Mouse (Mus musculus) embryo, embryonic 11.5 days (tissue): Measurements from ENCODE around the gene Ppp6r3.
"Not testable (repeated sequence)": the region's sequence is repeated elsewhere in the genome, so short reads cannot be mapped to it uniquely, and the experiment has no call there.

Experiments used
- DNase-seq: peaks from one replicate; pipeline ENCODE4 v3.0.0-alpha.2; 2012; ENCODE audit warnings: low read depth, low spot score

The Ppp6r3 gene

DNA sequence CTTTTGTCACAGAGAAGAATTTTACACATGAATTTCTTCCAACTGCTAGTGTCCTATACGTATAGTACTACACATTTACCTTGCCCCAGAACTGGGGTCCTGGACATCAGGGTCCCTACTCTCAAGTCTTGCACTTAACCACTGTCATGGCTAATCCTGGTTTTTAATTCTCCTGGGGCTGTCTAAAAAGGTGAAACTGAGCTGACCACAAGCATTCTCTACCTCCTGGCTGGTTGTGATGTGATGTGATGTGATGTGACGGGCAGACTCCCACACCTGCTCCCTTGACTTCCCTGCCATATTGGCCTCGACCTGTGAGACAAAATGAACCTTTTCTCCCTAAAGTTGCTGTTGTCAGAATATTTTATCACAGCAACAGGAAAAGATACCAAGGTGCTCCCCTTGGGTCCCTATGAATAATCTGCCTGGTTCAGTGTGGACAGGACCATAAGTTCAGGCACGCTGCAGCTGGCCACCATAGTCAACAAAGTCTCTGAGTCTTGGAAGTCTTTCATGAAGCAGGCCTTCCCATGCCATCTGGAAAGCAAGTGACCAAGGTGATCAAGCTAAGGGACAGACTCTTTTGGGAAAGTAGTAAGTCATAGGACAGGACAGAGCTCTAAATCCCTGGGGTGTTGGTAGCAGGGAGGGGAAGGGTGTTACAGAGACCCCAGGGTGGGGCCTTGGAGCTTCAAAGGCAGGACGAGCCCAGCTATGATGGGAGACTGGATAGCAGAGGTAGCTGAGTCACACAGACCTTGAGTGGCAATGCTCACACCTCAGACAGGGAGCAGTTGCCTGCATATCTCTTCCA is 1.1 kb upstream of the Ppp6r3 start:
- DNase-seq, result no peak

- no peak for DNase-seq
Observed at GRCm38 (mm10) chr19:3575276-3575631, 295 bp downstream of the Ppp6r3 start.

DNA sequence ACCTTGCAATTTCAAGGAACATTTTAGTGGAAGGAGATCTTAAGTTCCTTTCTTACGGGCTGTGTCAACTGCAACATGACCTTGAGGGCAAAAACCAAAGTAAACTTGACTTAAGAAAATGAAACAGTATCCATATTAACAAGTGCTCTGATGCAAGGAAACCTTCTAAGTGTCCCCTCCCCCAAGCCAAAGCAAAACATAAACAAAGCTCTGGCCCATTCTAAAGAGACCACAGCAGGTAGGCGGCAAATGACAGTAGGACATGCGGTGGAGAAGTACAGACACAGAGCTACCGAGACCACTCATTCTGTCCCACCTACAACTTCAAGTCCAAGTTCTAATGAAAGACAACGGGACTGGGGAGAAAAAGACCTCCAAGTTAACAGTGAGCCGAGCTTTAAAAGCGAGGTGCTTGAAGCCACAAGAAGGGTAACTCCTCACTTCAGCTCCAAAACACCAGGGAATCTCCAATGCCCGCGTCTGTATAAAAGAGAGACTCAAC is 905 bp downstream of the Ppp6r3 start:
- DNase-seq, result no peak

GRCm38 (mm10) chr19:3564309-3564708 is 11.2 kb downstream of the Ppp6r3 start:
- no peak for DNase-seq

GRCm38 (mm10) chr19:3562752-3563151 is 12.8 kb downstream of the Ppp6r3 start:
- no peak for DNase-seq

GRCm38 (mm10) chr19:3562298-3562697 is 13.3 kb downstream of the Ppp6r3 start:
- no peak for DNase-seq

DNA sequence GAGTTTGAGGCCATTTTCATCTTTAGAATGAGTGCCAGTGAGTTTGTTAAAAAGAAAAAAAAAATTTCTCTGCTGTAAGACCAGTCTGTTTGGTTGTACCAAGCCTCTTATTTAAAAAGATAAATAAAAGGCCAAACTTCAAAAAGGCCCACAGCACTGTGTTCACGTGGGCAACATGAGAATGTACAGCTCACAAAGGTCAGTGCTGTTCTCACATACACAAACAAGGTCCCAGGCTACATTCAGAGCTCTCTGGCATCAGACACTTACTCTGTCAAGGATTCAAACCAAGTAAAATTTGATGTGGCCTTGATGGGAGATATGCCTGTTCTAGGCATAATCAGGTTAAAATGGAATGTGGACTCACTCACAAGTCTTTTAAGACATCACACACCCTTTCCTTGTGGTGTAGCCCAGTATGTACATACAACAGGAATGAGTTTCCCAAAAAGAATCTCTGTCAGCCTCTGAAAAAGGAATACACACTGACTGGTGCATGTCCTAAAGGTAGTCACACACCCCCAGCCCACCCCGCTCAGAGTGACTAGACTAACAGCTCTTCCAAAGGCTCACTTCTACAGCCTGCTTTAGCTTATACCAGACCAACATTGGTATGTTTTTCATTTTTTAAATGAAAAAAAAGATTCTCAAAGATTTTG is 19.3 kb downstream of the Ppp6r3 start:
- no peak for DNase-seq

- no peak for DNase-seq
Observed at GRCm38 (mm10) chr19:3554785-3555184, 20.8 kb downstream of the Ppp6r3 start.

DNA sequence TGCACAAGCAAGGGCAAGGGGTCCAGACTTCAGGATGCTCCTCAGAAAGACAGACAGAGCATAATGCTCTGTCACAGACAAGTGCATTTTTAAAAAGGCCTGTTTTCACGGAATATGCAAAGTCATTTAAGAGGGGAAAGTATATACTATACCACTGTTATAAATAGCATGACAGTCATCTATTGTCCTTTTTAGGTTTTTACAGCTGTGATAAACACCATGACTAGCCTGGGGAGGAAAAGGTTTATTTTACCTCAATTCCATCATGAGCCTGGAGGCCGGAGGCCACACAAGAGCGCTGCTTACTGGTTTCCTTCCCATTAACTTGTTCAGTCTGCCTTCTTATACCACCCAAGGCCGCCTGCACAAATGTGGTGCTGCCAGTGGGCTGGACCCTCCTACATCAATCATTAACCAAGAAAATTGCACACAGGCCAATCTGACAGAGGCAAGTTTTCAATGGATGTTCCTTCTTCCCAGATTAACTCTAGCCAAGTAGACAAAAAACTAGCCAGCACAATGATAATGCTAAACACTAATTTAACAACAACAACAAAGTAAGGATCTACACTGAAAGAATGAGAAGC is 23.9 kb downstream of the Ppp6r3 start:
- no peak for DNase-seq

DNA sequence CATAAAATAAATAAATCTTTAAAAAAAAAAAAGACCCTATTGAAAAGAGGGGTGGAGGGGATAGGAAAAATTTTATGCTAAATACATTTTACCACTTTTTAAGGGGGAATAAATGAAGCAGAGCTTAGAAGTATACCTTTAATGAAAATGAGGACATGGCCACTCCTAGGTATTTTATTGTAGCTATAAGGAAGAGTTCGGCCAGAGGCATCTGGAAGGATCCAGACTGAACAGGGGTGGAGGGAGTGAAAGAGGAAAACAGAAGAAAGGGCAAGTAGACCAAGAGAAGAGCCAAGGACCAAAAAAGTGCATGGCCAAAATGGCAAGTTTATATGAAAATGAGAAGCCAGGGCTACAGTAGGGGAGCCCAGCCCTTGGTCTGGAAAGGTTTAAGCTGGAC is 25.4 kb downstream of the Ppp6r3 start:
- DNase-seq, result no peak

DNA sequence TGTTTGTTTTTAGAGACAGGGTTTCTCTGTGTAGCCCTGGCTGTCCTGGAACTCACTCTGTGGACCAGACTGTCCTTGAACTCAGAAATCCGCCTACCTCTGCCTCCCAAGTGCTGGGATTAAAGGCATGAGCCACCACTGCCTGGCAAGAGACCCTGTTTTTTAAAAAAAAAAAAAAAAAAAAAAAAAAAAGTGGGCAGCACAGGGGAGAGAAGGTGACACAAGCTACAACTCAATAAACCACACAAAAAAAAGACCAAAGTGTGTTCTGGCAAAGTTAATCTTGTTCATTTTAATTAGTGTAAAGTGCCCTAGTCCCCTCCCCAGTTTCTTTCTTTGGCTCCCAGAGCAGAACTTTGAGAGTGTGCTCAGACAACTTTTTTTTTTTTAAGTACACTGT is 26.3 kb downstream of the Ppp6r3 start:
- no peak for DNase-seq

DNA sequence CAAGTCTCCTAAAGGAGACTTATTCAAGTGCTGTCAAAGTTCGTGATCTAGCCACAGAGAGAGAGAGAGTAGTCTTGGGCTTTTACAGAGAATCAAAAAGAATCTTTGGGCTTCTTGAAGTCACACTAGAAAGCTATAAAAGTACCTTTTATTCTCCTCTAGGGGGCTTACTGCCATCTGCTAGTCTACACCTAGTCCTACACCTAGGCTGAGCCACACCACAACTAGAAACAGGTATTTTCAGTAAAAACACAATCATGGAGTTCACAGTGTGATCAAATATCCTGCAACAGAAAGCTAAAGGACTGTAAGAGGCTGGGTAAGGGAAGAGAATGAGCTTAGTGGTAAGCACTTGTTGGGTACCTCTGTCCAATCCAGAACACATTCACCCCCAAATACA is 27.2 kb downstream of the Ppp6r3 start:
- DNase-seq, result no peak

- no peak for DNase-seq
Observed at GRCm38 (mm10) chr19:3544995-3545394, 30.6 kb downstream of the Ppp6r3 start.

- no peak for DNase-seq
Observed at GRCm38 (mm10) chr19:3542591-3542990, 33.0 kb downstream of the Ppp6r3 start.

DNA sequence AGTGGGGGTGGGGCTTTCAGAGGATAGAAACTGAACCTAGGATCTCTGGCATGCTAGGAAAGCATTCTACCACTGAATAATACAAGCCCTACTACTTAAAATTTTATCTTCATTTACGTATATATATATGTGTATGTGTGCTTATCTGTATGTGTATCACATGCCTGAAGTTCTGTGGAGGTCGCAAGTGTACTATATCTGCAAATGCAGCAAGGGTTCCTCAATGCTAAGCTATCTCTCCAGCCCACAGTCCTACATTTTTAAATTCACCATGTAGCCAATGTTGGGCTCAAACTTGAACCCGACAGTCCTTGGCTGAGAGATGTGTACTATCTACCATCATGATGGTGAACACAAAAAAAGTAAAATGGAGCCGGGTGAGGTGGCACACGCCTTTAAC is 34.6 kb downstream of the Ppp6r3 start:
- DNase-seq, result no peak

GRCm38 (mm10) chr19:3540254-3540653 is 35.3 kb downstream of the Ppp6r3 start:
- no peak for DNase-seq

- no peak for DNase-seq
Observed at GRCm38 (mm10) chr19:3539456-3539855, 36.1 kb downstream of the Ppp6r3 start.

DNA sequence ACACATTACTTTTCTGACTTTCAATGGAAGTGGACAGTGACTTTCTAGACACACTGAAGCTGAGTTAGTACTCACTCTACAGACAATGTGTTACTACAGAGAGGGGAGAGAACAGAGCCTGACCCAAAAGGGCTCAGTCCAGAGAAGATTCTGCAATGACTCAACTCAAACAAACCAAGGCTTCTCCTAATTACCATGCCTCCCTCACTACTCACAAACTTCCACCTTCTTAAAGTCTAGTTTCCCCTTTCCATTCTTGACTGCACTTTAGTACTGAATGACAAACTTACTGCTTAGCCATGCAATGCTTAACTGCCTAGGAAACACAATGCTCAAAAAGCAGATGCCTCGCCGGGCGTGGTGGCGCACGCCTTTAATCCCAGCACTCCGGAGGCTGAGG is 37.9 kb downstream of the Ppp6r3 start:
- no peak for DNase-seq

- DNase-seq, result no peak
Observed at GRCm38 (mm10) chr19:3534945-3535344, 40.6 kb downstream of the Ppp6r3 start.

GRCm38 (mm10) chr19:3533266-3533966 is 42.1 kb downstream of the Ppp6r3 start:
- not testable (repeated sequence) for DNase-seq

DNA sequence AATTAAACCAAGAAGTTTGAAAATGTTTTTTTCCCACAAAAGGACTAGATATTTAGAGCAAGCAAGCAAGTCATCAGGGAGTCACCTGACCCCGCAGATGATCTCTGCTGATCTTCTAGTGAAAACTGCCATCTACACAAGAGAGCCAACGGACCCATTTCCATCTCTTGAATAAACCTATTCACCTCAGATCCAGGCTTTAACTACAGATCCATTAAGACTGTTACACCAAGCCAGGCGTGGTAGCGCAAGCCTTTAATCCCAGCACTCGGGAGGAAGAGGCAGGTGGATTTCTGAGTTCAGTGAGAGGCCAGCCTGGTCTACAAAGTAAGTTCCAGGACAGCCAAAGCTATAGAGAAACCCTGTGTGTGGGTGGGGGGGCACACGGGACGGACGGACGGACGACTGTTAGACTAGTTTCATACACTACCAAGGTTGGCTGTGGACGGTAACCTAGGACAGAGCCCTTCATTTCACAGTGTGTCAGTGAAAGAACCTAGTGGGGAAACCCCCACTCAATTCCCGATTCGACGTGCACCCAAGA is 42.8 kb downstream of the Ppp6r3 start:
- DNase-seq, result no peak

GRCm38 (mm10) chr19:3529781-3530180 is 45.8 kb downstream of the Ppp6r3 start:
- no peak for DNase-seq
